Mouse (Mus musculus): ENCODE results near the gene Mx1. TPM values are rescaled to one million over a fixed set of nuclear protein-coding genes. Genes with fewer than 3 reads are reported as not detected.

Gene Mx1
- polyA plus RNA-seq, 1 experiment from 2014 or later: not detected

DNA sequence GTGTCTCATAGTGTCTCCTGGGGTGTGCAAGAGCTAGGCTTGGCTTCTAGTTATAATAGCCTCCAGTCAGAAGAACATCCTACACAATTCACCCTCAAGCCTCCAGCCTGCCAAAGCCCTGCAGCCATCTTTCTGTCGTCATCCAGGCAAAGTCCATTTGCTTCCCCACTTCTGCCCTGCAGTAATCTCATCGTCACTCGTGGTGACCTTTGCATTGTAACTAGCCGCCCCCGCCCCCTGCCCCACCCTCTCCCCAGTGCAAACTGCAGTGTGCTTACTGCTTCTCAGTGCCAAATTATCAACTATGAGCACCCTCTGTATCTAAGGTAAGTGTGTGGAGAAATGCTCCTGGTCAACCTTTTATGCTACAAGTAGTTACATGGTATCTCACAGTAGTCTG lies 35.0 kb upstream of the Mx1 start:
- H3K9me3 ChIP-seq (ENCODE audit: control insufficient read depth, low read length): no peaks in the 10 kb centered on the region
- H3K27ac ChIP-seq: no peak overlapping the region
- H3K4me3 ChIP-seq (replicated peaks; ENCODE audit: low read length): no peak overlapping the region
- H3K27me3 ChIP-seq (ENCODE audit: control insufficient read depth, insufficient read depth, low read length): no peaks in the 10 kb centered on the region
- DNase-seq (ENCODE audit: low spot score): no peak
- H3K9ac ChIP-seq: no peak overlapping the region
- H3K4me2 ChIP-seq (replicated peaks): no peak overlapping the region
- 65% methylated on average over 5 of the region's 5 CpGs for WGBS
- no peaks in the 10 kb centered on the region for H3K4me1 ChIP-seq (replicated peaks; ENCODE audit: control insufficient read depth, insufficient read depth, low read length)
- no peaks in the 10 kb centered on the region for H3K36me3 ChIP-seq (replicated peaks; ENCODE audit: control insufficient read depth, insufficient read depth)
- ATAC-seq (ENCODE audit: low FRiP score): no peak

DNA sequence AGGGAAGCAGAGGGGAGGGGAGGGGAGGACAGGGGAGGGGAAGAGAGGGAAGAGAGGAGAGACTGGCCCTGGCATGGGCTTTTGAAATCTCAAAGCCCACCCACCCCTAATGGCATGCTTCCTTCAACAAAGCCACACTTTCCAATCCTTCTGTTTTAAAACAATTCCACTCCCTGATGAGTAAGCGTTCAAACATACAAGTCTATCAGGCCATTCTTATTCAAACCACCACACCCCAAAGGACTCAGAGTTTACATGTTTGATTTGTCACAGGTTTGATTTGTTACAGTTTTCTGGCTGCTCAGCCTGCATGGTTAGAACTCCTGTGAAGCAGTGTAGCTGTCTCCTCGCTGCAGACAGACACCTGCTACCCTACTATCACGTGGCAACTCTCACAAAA lies 33.3 kb upstream of the Mx1 start:
- H3K9me3 ChIP-seq (ENCODE audit: control insufficient read depth, low read length): no peaks in the 10 kb centered on the region
- H3K4me2 ChIP-seq (replicated peaks): no peak overlapping the region
- H3K36me3 ChIP-seq (replicated peaks; ENCODE audit: control insufficient read depth, insufficient read depth): no peaks in the 10 kb centered on the region
- no peaks in the 10 kb centered on the region for H3K4me1 ChIP-seq (replicated peaks; ENCODE audit: control insufficient read depth, insufficient read depth, low read length)
- no peak overlapping the region for H3K9ac ChIP-seq
- H3K27me3 ChIP-seq (ENCODE audit: control insufficient read depth, insufficient read depth, low read length): no peaks in the 10 kb centered on the region
- ATAC-seq (ENCODE audit: low FRiP score): no peak
- H3K27ac ChIP-seq: no peak overlapping the region
- H3K4me3 ChIP-seq (replicated peaks; ENCODE audit: low read length): no peak overlapping the region
- 46% methylated on average over 3 of the region's 3 CpGs for WGBS
- no peak for DNase-seq (ENCODE audit: low spot score)

DNA sequence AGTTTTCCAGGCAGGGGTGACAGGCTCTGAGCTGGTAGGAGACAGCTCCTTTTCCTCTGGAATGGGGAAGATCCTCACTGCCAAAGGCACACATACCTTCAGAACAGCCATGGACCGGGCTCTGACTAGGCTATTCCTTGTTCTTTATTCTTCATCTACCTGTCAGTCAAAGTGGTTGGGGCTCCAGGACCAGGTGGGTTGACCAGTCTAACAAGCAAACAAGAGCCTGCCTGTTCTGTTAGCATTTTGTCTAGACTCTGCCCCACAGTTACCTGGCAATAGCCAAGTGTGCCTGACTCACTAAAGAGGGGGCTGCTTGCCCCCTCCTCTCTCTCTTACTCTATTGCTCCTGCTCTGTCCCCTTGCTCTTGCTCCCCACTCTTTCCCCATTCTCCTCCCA lies 29.7 kb upstream of the Mx1 start:
- DNase-seq (ENCODE audit: low spot score): no peak

DNA sequence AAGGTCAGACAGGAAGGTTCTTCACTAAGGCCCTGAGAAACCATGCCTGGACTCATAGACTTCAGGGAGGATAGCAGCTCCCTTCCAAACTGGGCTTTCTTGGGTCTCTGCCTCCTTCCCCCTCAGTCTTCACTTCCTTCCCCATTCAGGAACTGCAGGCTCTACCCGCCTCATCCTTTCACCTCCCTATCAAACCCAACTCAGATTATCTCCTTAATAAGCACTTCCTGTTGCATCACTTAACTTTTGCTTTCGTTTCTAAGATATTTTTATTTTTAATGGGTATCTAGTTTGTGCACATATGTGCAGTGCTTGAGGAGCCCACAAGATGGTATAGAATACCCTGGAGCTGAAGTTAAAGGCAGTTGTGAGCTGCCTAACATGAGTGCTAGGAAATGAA lies 15.9 kb upstream of the Mx1 start:
- WGBS: 86% methylated on average over 2 of the region's 2 CpGs

More for the DNA sequence above, 29.7 kb upstream of the Mx1 start:
- Histone ChIP-seq H3K36me3 (replicated peaks; ENCODE audit: control insufficient read depth, insufficient read depth) (no peaks in the 10 kb centered on the region), H3K9ac (no peak overlapping the region), H3K4me1 (replicated peaks; ENCODE audit: control insufficient read depth, insufficient read depth, low read length) (no peaks in the 10 kb centered on the region), H3K27ac (no peak overlapping the region), H3K27me3 (ENCODE audit: control insufficient read depth, insufficient read depth, low read length) (no peaks in the 10 kb centered on the region), H3K4me2 (replicated peaks) (no peak overlapping the region), H3K4me3 (replicated peaks; ENCODE audit: low read length) (no peak overlapping the region), H3K9me3 (ENCODE audit: control insufficient read depth, low read length) (no peaks in the 10 kb centered on the region)
- WGBS: 100% methylated on average over 1 of the region's 1 CpGs
- ATAC-seq (ENCODE audit: low FRiP score): no peak

DNA sequence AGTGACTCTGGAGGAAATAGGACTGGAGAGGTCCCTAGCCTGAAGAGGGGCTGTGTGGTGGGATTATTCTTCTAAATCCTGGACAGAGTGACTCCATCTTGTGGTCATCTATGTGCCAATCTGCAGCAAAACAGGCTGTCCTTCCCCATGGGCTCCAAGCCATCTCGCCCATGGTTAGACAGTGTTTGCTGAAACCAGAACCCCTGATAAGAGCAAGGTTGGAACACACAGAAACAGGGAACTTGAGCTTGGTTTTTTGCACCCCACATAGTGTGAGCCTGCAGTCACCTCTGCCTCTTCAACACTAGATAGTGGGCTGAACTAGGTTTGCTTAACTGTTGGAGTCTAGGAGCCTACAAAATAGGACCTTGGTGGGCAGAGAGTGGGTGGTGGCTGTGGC lies 13.8 kb upstream of the Mx1 start:
- DNase-seq (ENCODE audit: low spot score): no peak
- H3K4me1 ChIP-seq (replicated peaks; ENCODE audit: control insufficient read depth, insufficient read depth, low read length): no peaks in the 10 kb centered on the region
- no peak overlapping the region for H3K4me2 ChIP-seq (replicated peaks)
- H3K27me3 ChIP-seq (ENCODE audit: control insufficient read depth, insufficient read depth, low read length): no peaks in the 10 kb centered on the region
- H3K9ac ChIP-seq: no peak overlapping the region
- ATAC-seq (ENCODE audit: low FRiP score): no peak
- H3K9me3 ChIP-seq (ENCODE audit: control insufficient read depth, low read length): no peaks in the 10 kb centered on the region
- WGBS: 79% methylated on average over 1 of the region's 1 CpGs
- no peak overlapping the region for H3K27ac ChIP-seq
- H3K36me3 ChIP-seq (replicated peaks; ENCODE audit: control insufficient read depth, insufficient read depth): no peaks in the 10 kb centered on the region
- no peak overlapping the region for H3K4me3 ChIP-seq (replicated peaks; ENCODE audit: low read length)

More for the DNA sequence above, 15.9 kb upstream of the Mx1 start:
- Histone ChIP-seq H3K27ac (no peak overlapping the region), H3K36me3 (replicated peaks; ENCODE audit: control insufficient read depth, insufficient read depth) (no peaks in the 10 kb centered on the region), H3K27me3 (ENCODE audit: control insufficient read depth, insufficient read depth, low read length) (no peaks in the 10 kb centered on the region), H3K4me3 (replicated peaks; ENCODE audit: low read length) (no peak overlapping the region), H3K9me3 (ENCODE audit: control insufficient read depth, low read length) (no peaks in the 10 kb centered on the region), H3K9ac (no peak overlapping the region), H3K4me1 (replicated peaks; ENCODE audit: control insufficient read depth, insufficient read depth, low read length) (no peaks in the 10 kb centered on the region), H3K4me2 (replicated peaks) (no peak overlapping the region)
- DNase-seq (ENCODE audit: low spot score) (no peak), ATAC-seq (ENCODE audit: low FRiP score) (no peak)

DNA sequence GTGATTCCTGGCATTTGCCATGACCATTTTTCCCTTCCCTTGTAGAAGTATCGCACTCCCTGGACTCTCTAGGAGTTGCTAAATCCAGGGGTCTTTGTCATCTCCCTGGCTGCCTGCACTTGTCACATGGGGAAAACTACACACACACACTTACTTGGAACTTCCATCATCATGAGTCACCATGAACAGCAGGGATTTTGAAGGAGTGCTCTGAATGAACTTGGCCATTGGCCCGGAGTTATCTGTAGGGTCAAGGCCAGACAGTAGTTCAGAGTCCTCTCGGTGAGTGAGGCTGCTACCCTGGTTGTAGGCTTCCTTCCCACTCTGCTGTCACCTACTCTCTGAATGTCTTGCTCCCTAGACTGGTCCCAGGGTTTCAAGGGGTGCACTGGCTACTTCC lies 12.9 kb upstream of the Mx1 start:
- Histone ChIP-seq H3K27me3 (ENCODE audit: control insufficient read depth, insufficient read depth, low read length) (no peaks in the 10 kb centered on the region), H3K9ac (no peak overlapping the region), H3K36me3 (replicated peaks; ENCODE audit: control insufficient read depth, insufficient read depth) (no peaks in the 10 kb centered on the region), H3K27ac (no peak overlapping the region), H3K9me3 (ENCODE audit: control insufficient read depth, low read length) (no peaks in the 10 kb centered on the region), H3K4me3 (replicated peaks; ENCODE audit: low read length) (no peak overlapping the region), H3K4me2 (replicated peaks) (no peak overlapping the region), H3K4me1 (replicated peaks; ENCODE audit: control insufficient read depth, insufficient read depth, low read length) (no peaks in the 10 kb centered on the region)
- ATAC-seq (ENCODE audit: low FRiP score) (no peak), DNase-seq (ENCODE audit: low spot score) (no peak)
- WGBS: 93% methylated on average over 3 of the region's 3 CpGs

DNA sequence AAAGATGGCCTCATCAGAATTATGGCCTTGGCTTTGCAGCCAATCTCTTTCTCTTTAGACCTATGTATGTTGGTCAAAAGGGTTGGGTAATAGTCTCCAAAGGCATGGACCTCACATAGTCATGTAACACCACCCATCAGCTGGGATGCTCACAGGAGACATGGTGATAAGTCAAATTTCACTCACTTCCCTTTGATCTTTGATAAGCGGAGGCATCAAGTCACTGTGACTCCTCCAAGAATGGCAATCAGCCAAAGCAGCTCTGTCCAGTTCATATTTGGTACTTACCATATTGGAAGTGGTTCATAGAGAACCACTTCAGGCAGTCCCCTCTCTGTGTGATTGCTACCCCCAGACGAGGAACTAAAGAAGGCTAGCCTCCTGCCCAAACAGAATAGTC lies 12.0 kb upstream of the Mx1 start:
- 86% methylated on average over 2 of the region's 2 CpGs for WGBS

DNA sequence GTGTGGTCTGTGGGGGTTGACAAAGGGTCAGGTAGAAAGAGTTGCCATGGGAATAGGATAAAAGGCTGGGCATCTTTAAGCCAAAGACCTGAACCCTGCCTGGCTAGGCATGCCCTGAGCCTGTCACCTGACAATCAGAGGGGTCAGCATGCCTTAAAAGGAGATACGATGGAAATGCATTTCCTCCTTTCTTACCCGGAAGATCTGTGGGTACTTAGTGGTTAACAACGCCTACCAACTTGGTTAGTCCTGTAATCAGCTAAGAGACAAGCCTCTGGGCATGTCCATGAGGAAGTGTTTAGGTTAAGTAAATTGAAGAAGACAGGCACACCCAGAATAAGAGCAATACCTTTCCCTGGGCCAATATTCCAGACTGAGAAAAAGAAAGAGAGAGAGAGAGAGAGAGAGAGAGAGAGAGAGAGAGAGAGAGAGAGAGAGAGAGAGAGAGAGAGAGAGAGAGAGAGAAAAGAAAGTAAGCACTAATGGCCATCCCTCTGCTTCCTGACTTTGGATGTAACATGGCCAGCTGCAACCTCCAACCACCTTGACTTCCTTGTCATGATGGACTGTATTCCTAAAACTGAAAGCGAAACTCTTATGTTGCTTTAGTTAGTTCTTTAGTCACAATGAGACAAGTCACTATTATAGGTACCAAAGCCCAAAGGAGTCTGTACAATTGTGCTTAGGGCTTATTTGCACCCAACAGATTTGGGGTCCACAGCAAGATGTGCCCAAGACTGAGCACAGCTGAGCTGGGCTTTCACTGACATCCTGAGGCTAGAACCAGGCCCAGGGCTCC lies 5.5 kb upstream of the Mx1 start:
- Histone ChIP-seq H3K27me3 (ENCODE audit: control insufficient read depth, insufficient read depth, low read length) (no peaks in the 10 kb centered on the region), H3K4me1 (replicated peaks; ENCODE audit: control insufficient read depth, insufficient read depth, low read length) (no peaks in the 10 kb centered on the region), H3K36me3 (replicated peaks; ENCODE audit: control insufficient read depth, insufficient read depth) (no peaks in the 10 kb centered on the region), H3K4me2 (replicated peaks) (no peak overlapping the region), H3K9me3 (ENCODE audit: control insufficient read depth, low read length) (no peaks in the 10 kb centered on the region), H3K9ac (no peak overlapping the region), H3K27ac (no peak overlapping the region), H3K4me3 (replicated peaks; ENCODE audit: low read length) (no peak overlapping the region)
- DNase-seq (ENCODE audit: low spot score): no peak
- 82% methylated on average over 4 of the region's 4 CpGs for WGBS
- no peak for ATAC-seq (ENCODE audit: low FRiP score)

More for the DNA sequence above, 12.0 kb upstream of the Mx1 start:
- no peak overlapping the region for H3K4me2 ChIP-seq (replicated peaks)
- ATAC-seq (ENCODE audit: low FRiP score) (no peak), DNase-seq (ENCODE audit: low spot score) (no peak)
- no peaks in the 10 kb centered on the region for H3K9me3 ChIP-seq (ENCODE audit: control insufficient read depth, low read length)
- no peaks in the 10 kb centered on the region for H3K4me1 ChIP-seq (replicated peaks; ENCODE audit: control insufficient read depth, insufficient read depth, low read length)
- H3K27ac ChIP-seq: no peak overlapping the region
- no peaks in the 10 kb centered on the region for H3K36me3 ChIP-seq (replicated peaks; ENCODE audit: control insufficient read depth, insufficient read depth)
- H3K9ac ChIP-seq: no peak overlapping the region
- H3K4me3 ChIP-seq (replicated peaks; ENCODE audit: low read length): no peak overlapping the region
- no peaks in the 10 kb centered on the region for H3K27me3 ChIP-seq (ENCODE audit: control insufficient read depth, insufficient read depth, low read length)

DNA sequence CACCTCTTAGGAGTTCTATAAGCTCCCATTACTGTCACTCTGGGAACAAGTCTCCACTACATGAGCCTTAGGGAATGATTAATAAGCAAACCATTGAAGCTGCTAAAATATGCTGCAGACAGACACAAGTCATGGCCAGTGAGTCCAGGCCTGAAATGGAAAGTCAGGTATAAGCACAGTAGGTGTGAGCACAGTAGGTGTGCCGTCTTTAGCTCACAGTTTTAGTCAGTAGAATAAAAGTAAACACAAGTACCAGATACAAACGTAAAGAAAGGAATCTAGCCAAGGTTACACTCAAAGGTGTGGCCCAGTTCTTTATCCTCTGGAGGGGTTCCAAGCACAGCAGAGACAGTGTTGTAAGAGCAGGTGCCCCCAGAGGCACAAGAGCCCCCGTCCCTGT lies 4.8 kb upstream of the Mx1 start:
- Histone ChIP-seq H3K4me3 (replicated peaks; ENCODE audit: low read length) (no peak overlapping the region), H3K4me2 (replicated peaks) (no peak overlapping the region), H3K27ac (no peak overlapping the region), H3K36me3 (replicated peaks; ENCODE audit: control insufficient read depth, insufficient read depth) (no peaks in the 10 kb centered on the region), H3K9me3 (ENCODE audit: control insufficient read depth, low read length) (no peaks in the 10 kb centered on the region), H3K27me3 (ENCODE audit: control insufficient read depth, insufficient read depth, low read length) (no peaks in the 10 kb centered on the region), H3K9ac (no peak overlapping the region), H3K4me1 (replicated peaks; ENCODE audit: control insufficient read depth, insufficient read depth, low read length) (no peaks in the 10 kb centered on the region)
- no peak for DNase-seq (ENCODE audit: low spot score)
- ATAC-seq (ENCODE audit: low FRiP score): no peak
- 79% methylated on average over 3 of the region's 3 CpGs for WGBS

Data from hindbrain, embryonic 14.5 days (tissue).